Mouse (Mus musculus) skeletal muscle tissue, postnatal 0 days (tissue): ENCODE measurements around the gene Haus7. TPM values are rescaled to one million over a fixed set of nuclear protein-coding genes. Genes with fewer than 3 reads are reported as not detected.

ENCODE experiments used
- polyA plus RNA-seq: library from polyadenylated mRNA; unstranded; fragments of >200 nt; fragmentation: Nextera tagmentation; extraction: Ambion mirVana; gene quantifications from 2 replicates; pipeline ENCODE4 v1.2.1, GENCODE M21; 2015

The Haus7 gene
- 33.9 and 41.3 TPM in 2 replicates for polyA plus RNA-seq

GRCm38 (mm10) chrX:73458877-73459392 is at the start of gene Haus7:
Gene Haus7, minus strand, starts transcription at chrX:73459044.

GRCm38 (mm10) chrX:73483484-73483810 is 24.6 kb upstream of the Haus7 start, which contains the start of gene Bgn:
Gene Bgn, plus strand, starts transcription at chrX:73483602.

GRCm38 (mm10) chrX:73435252-73435651 is 23.6 kb downstream of the Haus7 start, which contains the start of gene Trex2:
Gene Trex2, minus strand, starts transcription at chrX:73435344.

GRCm38 (mm10) chrX:73410880-73411517 is 47.8 kb downstream of the Haus7 start, which contains the start of gene Zfp92:
Gene Zfp92, plus strand, starts transcription at chrX:73411096.

GRCm38 (mm10) chrX:73398636-73399035 is 60.2 kb downstream of the Haus7 start, which contains the start of gene Gm18336:
Gene Gm18336, minus strand, starts transcription at chrX:73398736.

Other genes starting within 250 kb of the Haus7 start
- 1.3 TPM in 1 of 2 replicates, not detected in the other for gene Xlr4b, start 244.7 kb downstream of the Haus7 start, polyA plus RNA-seq
- 13.3 and 14.3 TPM in 2 replicates for gene F8a, start 230.8 kb downstream of the Haus7 start, polyA plus RNA-seq
- 0.19 and 0.22 TPM in 2 replicates for gene Xlr4c, start 215.9 kb downstream of the Haus7 start, polyA plus RNA-seq
- not detected in 2 replicates for gene Xlr3c, start 193.7 kb downstream of the Haus7 start, polyA plus RNA-seq
- gene Xlr5a, start 166.1 kb downstream of the Haus7 start, polyA plus RNA-seq, result 0.09 TPM in 1 of 2 replicates, not detected in the other
- gene Xlr5c, start 166.1 kb downstream of the Haus7 start, polyA plus RNA-seq, result not detected in 2 replicates
- gene Gm45015, start 122.2 kb downstream of the Haus7 start, polyA plus RNA-seq, result not detected in 2 replicates
- gene Zfp275, start 116.4 kb downstream of the Haus7 start, polyA plus RNA-seq, result 8.3 and 8.4 TPM in 2 replicates
- gene Gm18336, start 60.3 kb downstream of the Haus7 start, polyA plus RNA-seq, result not detected in 2 replicates
- gene Zfp92, start 47.9 kb downstream of the Haus7 start, polyA plus RNA-seq, result not detected in 2 replicates
- 4.8 TPM in 1 of 2 replicates, not detected in the other for gene Trex2, start 23.7 kb downstream of the Haus7 start, polyA plus RNA-seq
- 103 and 135 TPM in 2 replicates for gene Bgn, start 24.6 kb upstream of the Haus7 start, polyA plus RNA-seq
- 3.7 and 4.4 TPM in 2 replicates for gene Atp2b3, start 44.0 kb upstream of the Haus7 start, polyA plus RNA-seq
- gene Dusp9, start 180.4 kb upstream of the Haus7 start, polyA plus RNA-seq, result 0.13 and 0.45 TPM in 2 replicates
- gene Pnck, start 201.1 kb upstream of the Haus7 start, polyA plus RNA-seq, result 12.1 and 13.1 TPM in 2 replicates
- 7.4 and 9.1 TPM in 2 replicates for gene Slc6a8, start 214.1 kb upstream of the Haus7 start, polyA plus RNA-seq